Mouse (Mus musculus) CH12.LX (cell line): Measurements from ENCODE around the gene Golim4.

Experiments
- CHD2 ChIP-seq: IDR thresholded peaks from 2 replicates; pipeline ENCODE4 v1.6.1; 2011; ENCODE audit warnings: low read length, improper control_type of control experiment
- CTCF ChIP-seq, 2 experiments: IDR thresholded peaks in 1 of 2; conservative IDR thresholded peaks in 1 of 2; 2 replicates each; pipeline ENCODE4 v1.5.1; 2011 to 2012; ENCODE audit warnings: low read depth in 2 of 2, low read length in 2 of 2, improper control_type of control experiment in 1 of 2, inconsistent platforms in 1 of 2, mild to moderate bottlenecking in 1 of 2, moderate library complexity in 1 of 2
- E2F4 ChIP-seq: IDR thresholded peaks from 2 replicates; pipeline ENCODE4 v1.6.1; 2011; ENCODE audit warnings: low read depth, low read length, improper control_type of control experiment; ENCODE audit not compliant: insufficient replicate concordance
- EP300 ChIP-seq: IDR thresholded peaks from 2 replicates; pipeline ENCODE4 v1.6.1; 2011; ENCODE audit warnings: low read length, improper control_type of control experiment
- HCFC1 ChIP-seq: IDR thresholded peaks from 2 replicates; pipeline ENCODE4 v1.6.1; 2012; ENCODE audit warnings: low read depth, mild to moderate bottlenecking, inconsistent platforms, low read length, improper control_type of control experiment
- JUND ChIP-seq: conservative IDR thresholded peaks from 2 replicates; pipeline ENCODE4 v1.6.1; 2011; ENCODE audit warnings: low read depth, low read length, improper control_type of control experiment
- MAZ ChIP-seq: IDR thresholded peaks from 2 replicates; pipeline ENCODE4 v1.6.1; 2012; ENCODE audit warnings: low read depth, mild to moderate bottlenecking, inconsistent platforms, low read length, improper control_type of control experiment, moderate library complexity
- MXI1 ChIP-seq: IDR thresholded peaks from 2 replicates; pipeline ENCODE4 v1.6.1; 2011; ENCODE audit warnings: mild to moderate bottlenecking, low read depth, low read length, improper control_type of control experiment
- MYC ChIP-seq: IDR thresholded peaks from 2 replicates; pipeline ENCODE4 v1.6.1; 2011; ENCODE audit warnings: low read depth, mild to moderate bottlenecking, improper control_type of control experiment, low read length
- PAX5 ChIP-seq: IDR thresholded peaks from 2 replicates; pipeline ENCODE4 v1.6.1; 2012; ENCODE audit warnings: low read length, inconsistent platforms, mixed read lengths
- POLR2A ChIP-seq: IDR thresholded peaks from 2 replicates; pipeline ENCODE4 v1.6.1; 2011; ENCODE audit warnings: low read depth, mild to moderate bottlenecking, improper control_type of control experiment, low read length
- SIN3A ChIP-seq: IDR thresholded peaks from 2 replicates; pipeline ENCODE4 v1.6.1; 2012; ENCODE audit warnings: low read length, improper control_type of control experiment, inconsistent platforms
- USF2 ChIP-seq: conservative IDR thresholded peaks from 2 replicates; pipeline ENCODE4 v1.6.1; 2011; ENCODE audit warnings: low read depth, low read length, improper control_type of control experiment
- ZMIZ1 ChIP-seq: IDR thresholded peaks from 2 replicates; pipeline ENCODE4 v1.6.1; 2012; ENCODE audit warnings: low read depth, mild to moderate bottlenecking, inconsistent platforms, low read length, improper control_type of control experiment

DNA sequence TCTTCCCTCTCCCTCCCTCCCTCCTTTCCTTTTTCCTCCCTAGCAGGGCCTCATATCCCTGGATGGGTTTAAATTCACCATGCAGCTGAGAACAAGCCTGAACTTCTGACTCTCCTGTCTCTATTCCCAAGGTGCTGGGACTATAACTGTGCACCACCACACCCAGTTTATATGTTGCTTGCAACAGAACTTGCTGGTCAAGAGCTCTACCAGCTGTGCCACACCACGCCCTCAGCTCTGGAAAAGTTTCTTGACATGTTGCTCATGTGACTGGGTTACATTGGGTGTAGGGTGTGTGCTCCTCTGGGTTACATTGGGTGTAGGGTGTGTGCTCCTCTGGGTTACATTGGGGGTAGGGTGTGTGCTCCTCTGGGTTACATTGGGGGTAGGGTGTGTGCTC, 75.2 kb downstream of the Golim4 start:
- TF ChIP-seq CTCF (conservative IDR thresholded peaks at IDR 0.05 in 1 of 2, IDR thresholded peaks at IDR 0.05 in 1 of 2; ENCODE audit: low read depth in 2 of 2, low read length in 2 of 2): no peak
- TF ChIP-seq SIN3A: no peak
- no peak for TF ChIP-seq HCFC1
- no peak for TF ChIP-seq CHD2
- TF ChIP-seq EP300: no peak
- TF ChIP-seq ZMIZ1: no peak
- TF ChIP-seq MYC: no peak
- TF ChIP-seq POLR2A: no peak
- TF ChIP-seq JUND: no peak
- no peak for TF ChIP-seq USF2
- TF ChIP-seq MAZ: no peak
- TF ChIP-seq E2F4: no peak
- no peak for TF ChIP-seq MXI1
- TF ChIP-seq PAX5: no peak
